Mouse (Mus musculus): ENCODE measurements around the gene Smco4.

The Smco4 gene

GRCm38 (mm10) chr9:15509363-15509762 lies 16.1 kb downstream of the Smco4 start:
- DNase-seq = no peak

GRCm38 (mm10) chr9:15510557-15511310 lies 17.5 kb downstream of the Smco4 start:
- peak; percentile 63 to 72 for DNase-seq

- DNase-seq = peak; percentile 74 to 80
Observed at GRCm38 (mm10) chr9:15512918-15513317, 19.7 kb downstream of the Smco4 start.

- DNase-seq = no peak
Observed at GRCm38 (mm10) chr9:15516007-15516406, 22.8 kb downstream of the Smco4 start.

GRCm38 (mm10) chr9:15517979-15518378 lies 24.7 kb downstream of the Smco4 start:
- DNase-seq = no peak

GRCm38 (mm10) chr9:15522348-15522747 lies 29.1 kb downstream of the Smco4 start:
- DNase-seq = no peak

GRCm38 (mm10) chr9:15522887-15523286 lies 29.7 kb downstream of the Smco4 start:
- no peak for DNase-seq

- DNase-seq = no peak
Observed at GRCm38 (mm10) chr9:15523646-15524045, 30.4 kb downstream of the Smco4 start.

GRCm38 (mm10) chr9:15525246-15525645 lies 32.0 kb downstream of the Smco4 start:
- no peak for DNase-seq

- DNase-seq = no peak
Observed at GRCm38 (mm10) chr9:15526539-15526938, 33.3 kb downstream of the Smco4 start.

- no peak for DNase-seq
Observed at GRCm38 (mm10) chr9:15527846-15528245, 34.6 kb downstream of the Smco4 start.

GRCm38 (mm10) chr9:15528368-15528767 lies 35.1 kb downstream of the Smco4 start:
- no peak for DNase-seq

- peak; percentile 80 to 84 for DNase-seq
Observed at GRCm38 (mm10) chr9:15529275-15529964, 36.2 kb downstream of the Smco4 start.

GRCm38 (mm10) chr9:15529965-15530320 lies 36.7 kb downstream of the Smco4 start:
- no peak for DNase-seq

- DNase-seq = no peak
Observed at GRCm38 (mm10) chr9:15531204-15531603, 38.0 kb downstream of the Smco4 start.

GRCm38 (mm10) chr9:15533336-15534070 lies 40.3 kb downstream of the Smco4 start:
- no peak for DNase-seq

GRCm38 (mm10) chr9:15534110-15534509 lies 40.9 kb downstream of the Smco4 start:
- no peak for DNase-seq

- DNase-seq = no peak
Observed at GRCm38 (mm10) chr9:15535418-15535817, 42.2 kb downstream of the Smco4 start.

GRCm38 (mm10) chr9:15536861-15537426 lies 43.7 kb downstream of the Smco4 start:
- no peak for DNase-seq

- DNase-seq = no peak
Observed at GRCm38 (mm10) chr9:15537455-15538048, 44.3 kb downstream of the Smco4 start.

- no peak for DNase-seq
Observed at GRCm38 (mm10) chr9:15538979-15539533, 45.8 kb downstream of the Smco4 start.

GRCm38 (mm10) chr9:15541735-15542354 lies 48.6 kb downstream of the Smco4 start:
- DNase-seq = no peak
